Mouse (Mus musculus) adipocyte (in vitro differentiated cells): ENCODE results near the gene Sfxn5.

Experiments used
- DNase-seq: peaks from one replicate; pipeline ENCODE4 v3.0.0-alpha.2; 2016; ENCODE audit warnings: low spot score

Gene Sfxn5

GRCm38 (mm10) chr6:85333000-85333669 lies at the start of gene Sfxn5:
Gene Sfxn5, minus strand, starts transcription at chr6:85333422.
- DNase-seq = peak; percentile 96

- no peak for DNase-seq
These were observed 49.6 kb upstream of the Sfxn5 start for GRCm38 (mm10) chr6:85382791-85383190.

GRCm38 (mm10) chr6:85381648-85382020 lies 48.4 kb upstream of the Sfxn5 start:
- no peak for DNase-seq

DNA sequence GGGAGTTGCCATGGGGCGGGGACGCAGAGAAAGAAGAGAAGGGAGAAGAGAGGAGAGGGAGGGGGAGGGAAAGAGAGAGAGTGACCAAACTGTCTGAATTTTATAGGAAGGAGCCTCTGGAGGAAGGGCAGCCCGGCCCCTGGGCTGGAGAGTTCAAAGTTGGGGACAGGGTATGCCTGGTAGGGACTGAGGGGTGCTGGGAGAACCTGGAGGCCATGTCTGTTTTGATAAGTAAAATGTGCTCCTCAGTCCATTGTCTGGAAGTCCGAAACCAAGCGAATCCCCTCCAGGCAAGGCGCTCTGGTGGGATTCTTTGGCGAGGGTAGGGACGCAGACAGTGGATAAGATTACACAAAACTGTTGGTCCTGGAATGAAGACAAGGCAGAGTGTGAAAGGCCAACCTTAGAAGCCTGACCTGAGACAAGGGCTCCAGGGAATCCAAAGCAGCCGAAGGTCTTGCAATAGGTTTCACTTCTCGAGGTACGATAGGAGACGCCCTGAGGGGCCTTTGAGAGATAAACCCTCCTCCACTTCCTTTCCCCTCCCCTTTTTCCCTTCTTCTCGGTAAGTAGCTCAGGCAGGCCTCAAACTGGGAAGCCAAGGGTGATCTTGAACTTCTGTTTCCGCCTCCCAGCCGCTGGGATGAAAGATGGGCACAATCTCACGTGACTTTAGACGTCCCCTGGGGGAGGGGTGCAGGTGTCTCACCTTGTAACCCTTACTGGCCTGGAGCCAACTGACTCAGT lies 47.9 kb upstream of the Sfxn5 start:
- no peak for DNase-seq

DNA sequence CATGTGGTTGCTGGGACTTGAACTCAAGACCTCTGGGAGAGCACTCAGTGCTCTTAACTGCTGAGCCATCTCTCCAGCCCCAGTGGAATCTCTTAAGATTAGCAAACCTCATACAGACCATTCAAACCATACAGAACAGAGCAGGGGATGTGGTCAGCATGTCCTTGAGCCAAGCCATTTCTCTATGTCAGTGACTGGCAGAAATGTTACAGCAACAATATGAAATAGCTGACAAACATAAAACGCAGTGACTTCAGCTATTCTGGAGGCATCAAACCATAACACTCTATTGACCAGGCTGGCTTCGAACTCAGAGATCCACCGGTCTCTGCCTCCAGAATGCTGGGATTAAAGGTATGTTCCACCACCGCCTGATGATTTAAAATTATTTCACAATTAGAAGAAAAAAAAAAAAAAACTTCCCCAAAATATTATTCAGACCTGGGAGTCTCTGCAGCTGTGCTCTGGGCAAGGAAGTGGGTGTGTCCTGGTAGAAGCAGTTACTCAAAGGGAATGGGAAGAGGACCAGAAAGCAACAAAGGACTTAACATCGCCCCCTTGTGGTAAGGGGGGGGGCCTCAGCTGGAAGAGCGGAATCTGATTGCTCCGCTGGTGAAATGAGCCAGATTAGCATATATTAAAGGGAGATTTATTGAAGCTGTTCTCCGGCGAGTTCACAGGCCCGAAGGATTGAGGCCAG lies 47.1 kb upstream of the Sfxn5 start:
- peak; percentile 94 for DNase-seq

DNA sequence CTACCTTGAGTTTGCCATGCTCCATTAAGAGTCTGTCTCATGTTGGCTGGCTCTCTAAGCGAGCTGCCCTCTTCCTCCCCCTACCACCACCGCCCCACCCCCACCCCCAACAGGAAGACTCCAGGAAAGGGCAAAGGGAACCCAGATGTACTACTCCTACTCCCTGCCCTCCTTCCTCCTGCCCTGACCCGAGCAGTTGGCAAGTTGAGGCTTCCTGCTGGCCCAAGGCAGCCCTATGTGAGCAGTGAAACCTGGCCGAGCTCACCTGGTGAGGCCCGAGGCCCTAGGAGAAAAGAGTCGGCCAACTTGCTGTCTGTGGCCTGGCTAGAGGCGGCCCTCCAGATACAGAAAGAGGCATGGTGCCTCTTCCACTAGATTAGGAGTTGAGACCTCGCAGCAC lies 45.4 kb upstream of the Sfxn5 start:
- DNase-seq = no peak

- no peak for DNase-seq
These were observed 44.7 kb upstream of the Sfxn5 start for GRCm38 (mm10) chr6:85377876-85378275.

DNA sequence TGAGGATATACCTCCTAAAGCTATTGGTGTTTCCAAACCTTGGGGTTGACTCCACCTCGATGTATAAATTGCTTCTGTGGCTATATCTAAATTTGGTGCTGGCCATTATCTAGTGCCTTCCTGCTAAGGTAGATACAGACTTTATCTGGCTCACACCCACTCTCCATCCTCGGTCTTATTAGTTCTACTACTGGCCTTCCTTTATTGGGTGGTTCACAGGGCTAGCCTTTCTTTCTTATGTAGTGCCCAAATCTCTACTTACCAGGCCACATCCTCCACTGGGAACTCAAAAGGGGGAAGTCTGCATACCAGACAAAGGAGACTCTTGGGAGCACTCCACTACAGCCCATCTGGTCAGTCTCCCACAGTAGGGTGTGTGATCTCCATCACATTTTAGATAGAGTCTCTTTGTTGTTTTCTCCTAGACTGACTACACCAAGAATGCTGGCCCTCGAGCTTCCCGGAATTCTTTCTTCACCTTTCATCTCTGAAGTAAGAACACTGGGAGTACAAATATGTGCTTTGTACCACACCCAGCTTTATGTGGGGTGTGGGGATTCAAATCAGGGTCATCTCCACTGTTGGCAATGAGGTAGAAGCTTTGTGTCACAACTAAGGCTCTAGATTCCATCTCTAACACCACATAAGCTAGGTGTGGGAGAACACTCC lies 44.0 kb upstream of the Sfxn5 start:
- no peak for DNase-seq

DNA sequence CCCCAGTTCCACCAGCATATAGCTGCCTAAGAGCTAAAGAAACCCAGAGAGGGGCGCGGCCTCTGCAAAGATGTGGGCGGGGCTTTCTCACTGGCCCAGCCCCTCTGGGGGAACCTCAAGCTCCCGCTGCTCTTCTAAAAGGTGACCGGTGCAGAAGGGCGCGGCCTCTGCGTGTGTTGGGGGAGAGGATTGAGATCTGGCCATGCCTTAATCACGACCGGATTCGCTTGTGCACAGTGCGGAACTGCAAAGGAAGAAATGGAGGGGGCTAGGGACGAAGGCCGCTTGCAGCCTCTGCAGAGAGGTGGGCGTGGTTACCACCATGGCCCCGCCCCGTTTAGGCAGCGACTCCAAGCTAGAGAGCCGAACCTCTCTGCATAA lies 41.5 kb upstream of the Sfxn5 start:
- DNase-seq = peak; percentile 98

DNA sequence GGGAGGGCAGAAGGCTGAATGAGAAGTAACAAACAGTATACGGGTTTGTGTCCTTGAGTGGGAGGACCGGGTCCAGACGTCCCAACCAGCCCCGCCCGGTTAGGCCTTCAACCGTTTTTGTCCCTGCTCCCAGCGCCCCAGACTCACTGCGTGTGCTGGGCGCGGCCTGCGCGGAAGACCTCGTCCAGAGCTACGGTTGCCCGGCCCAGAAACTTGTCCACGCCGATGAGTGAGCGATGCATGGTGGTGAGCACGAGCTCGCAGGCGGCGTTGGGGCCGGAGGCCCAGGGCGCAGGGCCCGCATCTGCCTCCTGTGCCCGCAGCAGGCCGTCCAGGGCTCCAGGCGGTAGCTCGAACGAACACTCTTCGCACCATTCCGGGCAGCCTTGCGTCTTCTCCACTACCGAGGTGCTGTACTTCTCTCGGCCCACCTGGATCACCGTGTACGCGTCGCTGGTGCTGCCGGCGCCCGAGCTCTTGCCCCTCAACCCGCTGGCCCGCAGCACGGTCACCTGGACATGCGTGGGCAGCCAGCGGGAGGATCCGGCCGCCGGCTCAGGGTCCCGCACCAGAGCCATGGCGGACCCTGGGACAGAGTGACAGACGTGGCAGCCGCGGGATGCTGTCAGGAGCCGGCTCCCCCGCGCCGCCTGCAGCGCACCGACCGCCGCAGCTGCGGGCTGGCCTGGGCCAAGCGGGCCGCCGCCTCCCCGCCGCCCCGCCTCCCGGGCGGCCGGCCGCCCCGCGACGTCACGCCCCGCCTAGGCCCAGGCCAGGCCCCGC lies 40.9 kb upstream of the Sfxn5 start, which contains the start of gene Rab11fip5:
Rab11fip5 (minus strand) TSS at position 684 of the 783 bp plus-strand sequence.
- peak; percentile 54 for DNase-seq

- DNase-seq = no peak
These were observed 40.0 kb upstream of the Sfxn5 start for GRCm38 (mm10) chr6:85373066-85373860.

GRCm38 (mm10) chr6:85372496-85372895 lies 39.3 kb upstream of the Sfxn5 start:
- DNase-seq = no peak

DNA sequence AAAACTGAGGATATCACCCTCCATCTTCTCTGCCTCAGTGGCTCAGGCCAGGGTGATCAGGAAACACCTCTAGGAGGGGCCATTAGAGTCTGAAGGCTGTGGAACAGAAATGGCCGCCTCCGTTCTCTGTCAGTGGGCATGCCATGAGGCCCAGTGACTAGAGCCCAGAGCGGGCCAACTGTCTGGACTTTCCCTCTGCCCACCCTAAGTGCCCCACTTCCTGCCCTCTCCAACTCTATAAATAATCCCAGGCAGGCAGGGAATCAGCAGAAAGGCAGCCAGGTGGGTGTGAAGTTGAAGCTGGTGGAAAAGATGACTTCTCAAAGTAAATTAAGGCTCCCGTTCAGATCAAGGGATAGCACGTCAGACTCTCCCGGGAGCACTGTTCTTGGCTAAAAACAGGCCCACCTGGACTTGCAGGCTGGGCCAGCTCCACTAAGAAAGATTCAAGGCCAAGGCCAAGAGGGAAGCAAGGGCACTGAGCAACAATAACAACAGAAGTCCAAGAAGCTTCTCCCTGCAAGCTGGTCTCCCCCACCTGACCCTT lies 38.7 kb upstream of the Sfxn5 start:
- no peak for DNase-seq

GRCm38 (mm10) chr6:85370666-85371430 lies 37.6 kb upstream of the Sfxn5 start:
- DNase-seq = no peak

DNA sequence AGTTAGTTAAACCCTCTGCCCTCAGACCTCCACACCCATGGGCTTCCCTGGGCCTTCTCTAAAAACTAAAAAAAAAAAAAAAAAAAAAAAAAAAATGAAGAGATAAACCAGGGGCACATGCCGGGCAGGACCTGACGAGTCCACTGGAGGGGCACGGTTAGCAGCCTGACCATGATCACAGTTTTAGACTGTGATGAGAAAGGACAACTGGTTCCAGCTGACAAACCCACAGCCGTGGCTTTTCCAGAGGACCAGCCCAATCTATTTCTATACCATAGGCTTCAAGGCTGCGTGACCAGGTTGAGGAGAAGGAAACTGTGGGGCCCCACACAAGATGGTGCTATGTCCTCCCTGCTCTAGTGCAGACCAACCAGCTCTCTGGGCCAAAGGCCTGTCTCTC lies 36.8 kb upstream of the Sfxn5 start:
- DNase-seq = no peak

DNA sequence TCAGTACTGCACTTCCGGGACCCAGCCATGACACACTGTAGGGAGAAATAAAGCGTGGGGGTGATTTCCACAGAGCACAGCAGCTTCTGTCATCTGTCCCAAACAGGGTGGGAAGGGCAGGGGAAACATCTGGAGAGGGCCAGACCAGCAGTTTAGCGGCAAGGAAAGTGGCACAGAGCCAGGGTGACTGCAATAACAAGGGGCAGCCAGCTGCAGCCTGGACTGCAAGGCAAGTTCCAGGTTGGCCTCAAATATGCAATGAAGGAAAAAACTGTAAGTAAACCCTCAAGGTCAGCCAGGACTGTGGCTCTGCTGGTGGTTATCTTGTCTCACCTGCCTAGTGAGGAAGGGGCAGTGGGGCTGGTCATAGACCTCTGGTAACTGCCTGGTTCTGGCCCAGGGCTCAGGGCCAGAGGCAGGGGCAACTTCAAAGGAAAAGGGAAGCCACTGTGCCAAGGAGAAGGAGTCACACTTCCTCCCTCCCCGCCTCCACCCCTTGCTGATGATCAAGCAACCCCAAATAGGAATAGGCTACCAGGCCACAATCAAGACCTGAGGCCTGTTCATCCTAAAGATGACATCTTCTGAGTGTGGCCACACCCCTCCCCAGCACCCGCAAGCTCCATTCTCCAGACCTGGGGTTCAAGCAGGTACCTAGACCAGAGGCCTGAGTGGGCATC lies 36.1 kb upstream of the Sfxn5 start:
- peak; percentile 56 for DNase-seq

GRCm38 (mm10) chr6:85368722-85369121 lies 35.5 kb upstream of the Sfxn5 start:
- DNase-seq = no peak

DNA sequence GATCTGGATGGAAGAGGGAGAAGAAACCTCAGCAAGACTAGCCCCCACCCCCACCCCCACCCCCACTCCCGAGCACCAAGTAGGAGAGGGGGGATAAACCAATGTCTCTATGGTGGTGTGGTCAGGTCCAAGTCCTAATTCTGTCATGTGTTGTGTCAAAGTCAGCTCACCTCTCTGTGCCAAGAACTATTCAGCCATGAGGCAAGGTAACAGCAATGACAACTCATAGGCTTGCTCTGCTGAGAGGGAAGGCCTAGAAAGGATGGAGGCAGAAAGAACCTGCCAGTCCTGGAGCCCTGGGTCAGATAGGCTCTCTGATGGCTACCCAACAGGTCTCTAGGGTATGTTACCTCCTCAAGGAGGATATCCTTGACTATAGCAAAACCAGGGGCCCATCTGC lies 34.9 kb upstream of the Sfxn5 start:
- DNase-seq = no peak

GRCm38 (mm10) chr6:85366387-85366786 lies 33.2 kb upstream of the Sfxn5 start:
- DNase-seq = no peak
